8 mouse cellular contexts compared by ENCODE assay signal in the genomic region with DNA sequence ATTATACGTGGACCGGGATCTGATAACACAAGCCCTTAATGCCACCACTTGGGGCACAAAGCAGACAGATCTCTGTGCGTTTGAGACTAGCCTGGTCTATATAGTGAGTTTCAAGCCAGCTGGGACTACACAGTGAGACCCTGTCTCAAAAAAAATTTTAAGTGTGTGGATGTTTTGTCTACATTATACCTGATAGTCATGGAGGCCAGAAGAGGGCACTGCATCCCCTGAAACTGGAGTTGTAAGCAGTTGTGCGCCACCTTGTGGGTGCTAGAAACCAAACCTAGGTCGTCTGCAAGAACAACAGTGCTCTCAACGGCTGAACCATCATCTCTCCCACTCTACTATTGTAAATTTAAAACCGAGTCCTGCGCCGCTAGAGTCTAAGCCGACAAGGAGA. TPM values are rescaled to one million over a fixed set of nuclear protein-coding genes. Genes with fewer than 3 reads are reported as not detected.
DNase-seq lines count a peak whose midpoint lies in the region; ATAC-seq lines count a peak whose summit lies in the region.

No protein-coding gene starts in this region.

- H3K27ac ChIP-seq in forebrain, embryonic 12.5 days = no peak overlapping the region
- no peak overlapping the region for H3K27ac ChIP-seq in hindbrain, embryonic 11.5 days (ENCODE audit: low read depth, low read length)

- WGBS in forebrain, embryonic 12.5 days = 30% methylated on average over 10 of the region's 10 CpGs
- WGBS in hindbrain, embryonic 11.5 days = 32% methylated on average over 10 of the region's 10 CpGs

- H3K27me3 ChIP-seq in forebrain, embryonic 12.5 days = no peaks in the 10 kb centered on the region
- no peaks in the 10 kb centered on the region for H3K27me3 ChIP-seq in hindbrain, embryonic 11.5 days (ENCODE audit: control insufficient read depth, insufficient read depth, low read length)

- H3K4me2 ChIP-seq in forebrain, embryonic 12.5 days = peak overlapping the region; percentile 84
- H3K4me2 ChIP-seq in hindbrain, embryonic 11.5 days (replicated peaks; ENCODE audit: low read depth, low read length) = peak overlapping the region; percentile 66

- peak overlapping the region; percentile 81 for H3K4me3 ChIP-seq in forebrain, embryonic 12.5 days (replicated peaks)
- H3K4me3 ChIP-seq in hindbrain, embryonic 11.5 days (ENCODE audit: low read depth, low read length) = 0 out of 2 replicates have a peak overlapping the region, but pooled peaks have one; percentile 79

- H3K9ac ChIP-seq in forebrain, embryonic 12.5 days = no peak overlapping the region
- no peak overlapping the region for H3K9ac ChIP-seq in hindbrain, embryonic 11.5 days (ENCODE audit: low read depth, low read length)

- peak; percentile 86 for DNase-seq in NIH3T3 (ENCODE audit: low read depth)
- DNase-seq in cerebellum, adult 11-12 months = peak; percentile 73
- DNase-seq in hindbrain, embryonic 11.5 days (ENCODE audit: low spot score) = peak; percentile 88
- DNase-seq in layer of hippocampus, adult 9-11 months = peak; percentile 76
- peak; percentile 79 for DNase-seq in lung, postnatal 25 days (ENCODE audit: low spot score)
- DNase-seq in retina, embryonic 14.5 days (ENCODE audit: low spot score) = peak; percentile 88
- peak; percentile 77 to 81 for DNase-seq in thymus, postnatal 36 days

- ATAC-seq in forebrain, embryonic 12.5 days (ENCODE audit: low FRiP score) = peak; percentile 56
- ATAC-seq in hindbrain, embryonic 11.5 days (ENCODE audit: low FRiP score) = peak; percentile 51; the same call in 1 of the 2 replicates

- H3K9me3 ChIP-seq in forebrain, embryonic 12.5 days = no peaks in the 10 kb centered on the region; the same call in 1 of the 2 replicates
- H3K9me3 ChIP-seq in hindbrain, embryonic 11.5 days (ENCODE audit: control insufficient read depth, low read length) = no peaks in the 10 kb centered on the region

- no peaks in the 10 kb centered on the region for H3K36me3 ChIP-seq in forebrain, embryonic 12.5 days (replicated peaks)
- H3K36me3 ChIP-seq in hindbrain, embryonic 11.5 days (ENCODE audit: control insufficient read depth, insufficient read depth, low read length) = no peaks in the 10 kb centered on the region

- H3K4me1 ChIP-seq in forebrain, embryonic 12.5 days = peaks cover 13% of the 10 kb centered on the region
- H3K4me1 ChIP-seq in hindbrain, embryonic 11.5 days (replicated peaks; ENCODE audit: control insufficient read depth, insufficient read depth, low read length) = 0 out of 2 replicates have a peak, but pooled peaks cover 2% of the 10 kb centered on the region

RNA-seq across cellular contexts. Expression of gene Cep164, which starts 0.6 kb away (rescaled TPM):
- polyA plus RNA-seq in forebrain, embryonic 12.5 days (2016; fragmentation: Nextera tagmentation; extraction: Ambion mirVana) = 16.3 and 17.7 TPM in 2 replicates
- polyA plus RNA-seq in hindbrain, embryonic 11.5 days (2014; fragmentation: Nextera tagmentation; extraction: Ambion mirVana) = 12.9 and 19.5 TPM in 2 replicates

RNA-seq across cellular contexts. Expression of gene Bace1, which starts 9.3 kb away (rescaled TPM):
- polyA plus RNA-seq in forebrain, embryonic 12.5 days (2016; fragmentation: Nextera tagmentation; extraction: Ambion mirVana) = 35.4 and 36.5 TPM in 2 replicates
- 29.6 and 31.1 TPM in 2 replicates for polyA plus RNA-seq in hindbrain, embryonic 11.5 days (2014; fragmentation: Nextera tagmentation; extraction: Ambion mirVana)
